Mouse (Mus musculus): ENCODE measurements around the gene Jph3.

GRCm38 (mm10) chr8:121708406-121708805 is 21.0 kb upstream of the Jph3 start:
- TF ChIP-seq CTCF (IDR thresholded peaks at IDR 0.05) (no peak), EP300 (IDR thresholded peaks at IDR 0.05; ENCODE audit: insufficient read depth, low read depth, low read length) (no peak)

Measured in heart, adult 2 months (tissue).